Mouse (Mus musculus) thymus, postnatal 4 days (tissue): ENCODE data around the gene Sim1.

Experiments
- DNase-seq: peaks from one replicate; pipeline ENCODE4 v3.0.0; 2021

Gene Sim1

GRCm38 (mm10) chr10:50894170-50894991 lies at the start of gene Sim1:
Sim1 (plus strand) TSS chr10:50894754.
- DNase-seq = peak; percentile 54

GRCm38 (mm10) chr10:50868202-50868601 lies 26.4 kb upstream of the Sim1 start:
- no peak for DNase-seq

DNA sequence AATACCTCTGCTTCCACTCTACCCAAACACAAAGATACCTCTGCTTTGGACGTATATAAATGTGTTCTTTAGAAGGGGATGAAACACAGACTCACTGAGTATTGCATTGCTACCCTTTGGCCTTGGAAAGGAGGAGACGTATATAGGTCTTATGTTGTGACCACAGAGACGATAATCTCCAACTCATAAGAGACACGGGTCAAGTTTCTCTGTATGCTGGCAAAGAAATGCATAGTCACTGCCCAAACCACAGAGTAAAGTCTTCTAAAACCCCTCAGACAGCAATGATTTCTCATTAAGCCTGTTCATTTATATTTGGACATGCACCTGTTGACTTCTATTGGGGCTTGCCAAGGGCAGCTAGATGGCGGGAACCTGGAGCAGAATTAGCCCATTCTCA lies 17.6 kb upstream of the Sim1 start:
- no peak for DNase-seq

DNA sequence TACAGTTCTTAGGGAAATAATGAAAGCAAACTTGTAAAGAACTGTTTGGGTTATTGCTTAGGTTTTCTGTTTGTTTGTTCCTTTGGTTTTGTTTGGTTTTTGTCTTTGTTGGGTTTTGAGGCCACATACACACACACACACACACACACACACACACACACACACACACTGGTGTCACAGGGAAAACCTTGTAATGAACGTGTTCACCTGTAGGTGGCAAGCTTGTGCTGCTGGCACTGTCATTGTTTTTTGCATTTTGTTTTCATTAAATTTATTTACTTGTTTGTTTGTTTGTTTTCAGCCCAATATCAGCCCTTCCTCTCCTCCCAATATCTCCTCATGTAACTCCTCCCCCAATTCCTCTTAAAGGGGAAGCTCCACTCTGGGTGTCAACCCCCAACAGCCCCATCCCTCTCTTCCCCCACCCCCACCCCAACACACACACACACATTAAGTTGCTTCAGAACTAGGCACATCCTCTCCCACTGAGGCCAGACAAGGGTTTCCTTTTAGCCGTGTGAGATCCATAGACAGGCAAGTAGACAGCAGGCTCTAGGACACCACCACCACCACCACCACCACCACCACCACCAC lies 13.0 kb upstream of the Sim1 start:
- DNase-seq = no peak

- DNase-seq = no peak
Observed at GRCm38 (mm10) chr10:50882366-50882765, 12.2 kb upstream of the Sim1 start.

- no peak for DNase-seq
Observed at GRCm38 (mm10) chr10:50886305-50886704, 8.2 kb upstream of the Sim1 start.

DNA sequence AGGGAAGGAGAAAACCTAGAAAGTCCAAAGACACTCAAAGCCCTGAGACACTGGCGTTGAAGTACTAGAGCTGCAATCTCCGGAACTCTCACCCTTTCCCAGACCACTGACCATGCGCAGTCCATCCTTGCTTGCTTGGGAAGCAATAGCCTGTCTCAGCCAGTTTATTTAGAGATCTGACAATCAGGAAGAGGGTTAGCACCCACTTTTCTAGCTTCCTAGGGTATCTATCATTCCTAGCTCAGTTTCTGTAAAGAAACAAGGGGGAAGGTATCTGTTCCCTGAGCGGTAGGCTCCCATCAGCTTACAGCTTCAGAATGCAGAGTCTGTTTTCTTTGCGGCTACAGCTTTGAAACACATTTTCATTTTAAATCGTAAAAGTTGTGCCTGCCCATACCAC lies 3.9 kb upstream of the Sim1 start:
- DNase-seq = no peak

DNA sequence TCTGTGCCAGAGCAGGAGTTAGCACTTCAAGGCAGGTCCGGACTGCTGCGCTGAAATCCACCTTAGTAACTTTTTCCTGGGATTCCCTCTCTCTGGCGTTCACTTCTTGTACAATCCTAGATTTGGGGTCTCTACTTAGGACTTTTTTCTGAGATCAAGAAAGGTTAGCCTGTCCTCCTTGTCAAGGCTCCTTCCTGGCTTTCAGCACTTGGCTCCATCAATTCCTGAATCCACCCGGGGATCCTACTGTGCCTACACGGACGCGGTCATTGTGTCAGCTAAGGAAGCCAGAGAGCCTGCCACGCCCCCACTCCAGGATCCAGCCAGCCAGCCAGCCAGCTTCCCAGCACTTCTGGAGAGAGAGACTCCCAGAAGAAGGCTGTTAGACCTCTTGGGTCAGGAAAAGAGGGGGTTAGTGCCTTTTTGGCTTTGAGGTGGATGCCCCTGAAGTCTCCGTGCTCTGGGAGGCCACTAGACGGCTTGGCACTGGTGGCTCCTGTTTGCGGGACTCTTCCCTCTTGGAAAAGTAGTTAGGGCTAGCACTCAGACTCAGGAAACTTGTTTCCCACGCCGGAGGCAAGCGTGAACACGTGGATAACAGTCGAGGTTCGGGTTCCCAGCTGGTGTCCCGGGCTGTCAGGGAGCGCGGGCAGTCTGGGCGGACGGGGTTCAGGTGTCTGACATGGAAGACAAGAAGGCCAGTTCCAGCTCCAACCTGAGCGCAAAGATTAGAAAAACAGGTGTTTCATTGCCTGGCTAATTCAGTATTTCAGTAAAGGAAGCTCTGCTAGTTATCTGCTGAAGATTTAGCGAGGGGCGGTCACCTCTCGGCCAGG lies 2.5 kb upstream of the Sim1 start:
- no peak for DNase-seq

DNA sequence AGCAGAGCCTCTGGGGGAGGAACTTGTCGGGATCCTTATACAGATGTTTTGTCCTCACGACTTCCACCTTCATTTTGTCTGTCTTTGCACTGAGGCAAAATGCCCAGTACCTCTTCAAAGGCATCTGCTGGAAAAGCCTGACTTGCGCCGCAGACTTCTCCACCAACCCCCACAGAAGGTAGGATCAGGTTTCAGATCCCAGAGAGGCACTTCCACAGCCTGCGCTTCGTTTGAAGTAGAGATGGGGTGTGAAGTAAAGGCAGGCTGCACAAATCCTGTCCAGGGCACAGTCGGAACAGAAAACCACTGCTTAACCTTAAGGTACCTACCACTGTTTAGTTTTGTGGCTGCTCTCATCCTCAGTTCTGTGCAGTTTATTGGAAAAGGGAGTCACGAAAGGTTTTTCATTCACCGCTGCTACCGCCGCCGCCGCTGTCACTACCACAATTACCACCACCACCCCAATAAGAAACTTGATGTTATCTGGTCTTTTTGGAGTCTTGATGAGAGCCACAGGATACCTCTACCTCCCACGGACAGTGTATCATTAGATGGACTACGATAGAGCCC lies 1.7 kb upstream of the Sim1 start:
- no peak for DNase-seq

- DNase-seq = no peak
Observed at GRCm38 (mm10) chr10:50893546-50893945, 1.0 kb upstream of the Sim1 start.

GRCm38 (mm10) chr10:50895091-50895790 lies 687 bp downstream of the Sim1 start:
- DNase-seq = peak; percentile 34

GRCm38 (mm10) chr10:50895881-50896766 lies 1.6 kb downstream of the Sim1 start:
- DNase-seq = no peak

GRCm38 (mm10) chr10:50896767-50897390 lies 2.3 kb downstream of the Sim1 start:
- DNase-seq = no peak

- peak; percentile 62 for DNase-seq
Observed at GRCm38 (mm10) chr10:50897530-50898471, 3.2 kb downstream of the Sim1 start.

- DNase-seq = no peak
Observed at GRCm38 (mm10) chr10:50898621-50899020, 4.1 kb downstream of the Sim1 start.

DNA sequence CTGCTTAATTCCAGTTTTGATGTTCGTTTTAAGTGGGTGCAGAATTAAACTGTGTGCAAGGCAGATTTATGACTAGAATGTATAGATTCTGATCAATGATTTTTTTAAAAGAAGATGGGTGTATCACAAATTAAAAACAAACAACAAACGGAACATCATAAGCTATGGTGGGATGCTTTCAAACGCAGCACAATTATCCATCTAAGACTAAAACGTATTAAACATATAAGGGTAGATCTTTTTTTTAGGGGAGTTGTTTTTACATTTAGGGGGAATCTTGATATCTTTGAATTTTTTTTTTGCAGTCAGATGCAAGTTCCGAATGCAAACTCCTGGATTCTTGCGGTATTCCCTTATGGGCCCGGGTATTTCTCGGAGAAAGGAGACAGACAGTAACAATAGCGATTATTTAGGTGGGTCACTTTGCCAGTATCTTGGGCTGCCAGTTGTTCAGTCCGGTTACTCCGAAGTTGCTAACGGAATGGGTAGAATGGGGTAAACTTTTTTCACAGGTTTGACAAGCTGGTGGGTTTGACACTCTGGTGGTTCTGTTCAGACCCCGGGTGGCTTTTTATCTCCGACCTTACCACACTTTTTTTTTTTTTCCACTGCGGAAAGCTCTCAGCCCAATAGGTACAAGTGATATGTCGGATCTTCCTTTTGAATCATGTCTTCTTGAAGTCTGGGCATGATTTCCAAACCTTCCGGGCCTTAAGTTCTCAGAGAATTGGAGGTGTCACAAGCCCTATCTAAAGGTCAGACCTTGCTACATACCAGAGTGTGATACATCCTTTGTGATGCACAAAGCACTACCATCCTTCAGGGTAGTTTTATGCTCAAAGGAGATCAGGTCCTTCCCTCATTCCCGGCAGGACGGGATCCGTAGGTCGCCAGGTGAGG lies 5.5 kb downstream of the Sim1 start:
- DNase-seq = no peak

DNA sequence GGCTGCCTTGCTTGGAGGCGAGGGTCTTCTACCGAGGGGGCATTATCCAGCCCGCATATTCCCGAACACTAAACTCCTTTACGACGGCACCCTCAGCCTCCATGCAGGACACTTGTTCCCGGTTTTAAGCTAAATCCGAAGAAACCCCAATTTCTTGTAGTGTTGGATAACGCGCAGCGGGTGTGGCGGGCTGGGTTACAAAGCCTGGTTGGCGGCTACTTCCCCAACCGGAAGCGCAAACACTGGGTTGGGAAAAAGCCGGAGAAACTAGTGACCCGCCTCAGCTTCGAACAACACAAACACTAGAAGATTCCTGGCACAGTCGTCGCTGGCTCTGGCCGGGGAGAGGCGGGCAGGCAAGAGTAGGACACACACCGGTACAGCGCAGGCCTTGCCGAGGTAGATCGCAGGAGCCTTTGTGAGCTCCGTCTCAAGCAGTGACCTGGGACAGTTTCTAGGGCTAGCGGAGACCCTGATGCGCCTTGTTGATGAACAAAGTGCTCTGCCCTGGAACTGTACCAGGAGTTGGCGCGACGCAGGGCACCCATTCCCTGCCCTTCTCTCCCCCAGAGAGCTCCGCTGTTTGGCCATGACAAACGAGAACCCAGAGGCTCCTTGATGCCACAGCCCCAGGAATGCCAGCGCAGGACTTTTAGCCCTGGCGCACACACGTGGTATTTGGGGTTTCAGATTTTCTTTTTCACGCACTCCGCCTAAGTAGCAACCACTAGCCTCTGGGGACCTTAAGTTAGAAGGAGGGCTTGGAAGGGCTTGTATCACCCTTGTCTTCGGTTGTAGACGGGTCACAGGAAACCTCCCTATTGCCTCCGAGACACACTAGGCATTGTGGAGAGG lies 6.4 kb downstream of the Sim1 start:
- no peak for DNase-seq
